Mouse (Mus musculus) mouse embryonic stem cell (cell line): ENCODE data around the gene Ryr1.
"Not testable (repeated sequence)": the region's sequence is repeated elsewhere in the genome, so short reads cannot be mapped to it uniquely, and the experiment has no call there.

ENCODE experiments used
- in situ Hi-C, 2 experiments: fragments of 300-500 bp; cut with MboI; formaldehyde crosslinking; loops; 1 replicate in 1 of 2; 3 replicates in 1 of 2; pipeline ENCODE4 v1.14.3; 2019 to 2020; ENCODE audit warnings: low sequenced_read_pairs in 2 of 2, low pct_unique_long_range_greater_than_20kb in 1 of 2, mixed read lengths in 1 of 2; ENCODE audit not compliant: unreplicated experiment in 1 of 2

The Ryr1 gene

DNA sequence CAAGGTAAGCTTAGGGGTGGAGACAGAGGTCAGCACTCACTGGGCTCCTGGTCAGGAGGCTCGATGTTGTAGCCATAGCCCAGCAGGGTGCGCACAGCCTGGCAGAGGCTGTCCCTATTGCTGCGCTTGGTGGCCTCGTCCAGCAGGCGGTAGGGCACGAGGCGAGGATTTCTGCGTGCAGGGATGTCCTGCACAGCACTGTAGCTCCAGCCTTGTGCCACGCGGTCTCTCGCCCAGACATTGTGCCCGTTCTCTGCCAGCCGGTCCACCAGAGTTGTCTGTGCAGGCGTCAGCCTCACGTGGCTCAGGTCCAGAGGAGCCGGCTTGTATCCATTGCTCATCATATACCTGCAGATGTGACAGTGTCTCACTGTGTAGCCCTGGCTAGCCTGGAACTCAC is 27.8 kb downstream of the Ryr1 start:
- in situ Hi-C loops = loop anchor here in 1 of 2 experiments (25.0 kb wide), 1 partner anchor 440 kb away; no protein-coding TSS in a partner anchor

DNA sequence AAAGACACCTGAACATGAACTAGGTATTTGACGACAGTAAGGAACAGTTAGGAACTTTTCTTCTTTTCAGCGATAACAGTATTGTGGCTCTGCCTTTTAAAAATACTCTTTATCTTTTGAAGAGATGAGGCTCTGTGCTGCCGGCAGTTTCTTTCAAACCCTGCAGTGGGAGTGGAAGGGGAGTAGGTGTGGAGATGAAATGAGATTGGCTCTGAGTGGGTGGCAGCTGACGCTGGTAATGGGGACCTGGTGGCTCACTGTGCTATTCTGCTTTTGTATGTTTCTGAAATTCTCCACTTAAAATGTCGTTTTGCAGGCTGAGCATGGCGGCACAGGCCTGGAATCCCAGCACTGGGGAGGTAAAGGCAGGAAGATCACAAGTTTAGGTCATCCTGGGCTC is 36.2 kb downstream of the Ryr1 start:
- in situ Hi-C loops = loop anchor here in 1 of 2 experiments (25.0 kb wide), 1 partner anchor 448 kb away; no protein-coding TSS in a partner anchor

GRCm38 (mm10) chr7:29086902-29087301 is 38.1 kb downstream of the Ryr1 start:
- in situ Hi-C loops = loop anchor here in 1 of 2 experiments (25.0 kb wide), 1 partner anchor 450 kb away; no protein-coding TSS in a partner anchor

GRCm38 (mm10) chr7:29085981-29086380 is 39.0 kb downstream of the Ryr1 start:
- in situ Hi-C loops = loop anchor here in 1 of 2 experiments (25.0 kb wide), 1 partner anchor 451 kb away; no protein-coding TSS in a partner anchor

- in situ Hi-C loops = loop anchor here in 1 of 2 experiments (25.0 kb wide), 1 partner anchor 453 kb away; no protein-coding TSS in a partner anchor
These were observed 40.6 kb downstream of the Ryr1 start for GRCm38 (mm10) chr7:29084411-29084810.

- in situ Hi-C loops = loop anchor here in 1 of 2 experiments (25.0 kb wide), 1 partner anchor 458 kb away; no protein-coding TSS in a partner anchor
These were observed 45.5 kb downstream of the Ryr1 start for GRCm38 (mm10) chr7:29079419-29079950.

GRCm38 (mm10) chr7:29076977-29077376 is 48.0 kb downstream of the Ryr1 start:
- in situ Hi-C loops = loop anchor here in 1 of 2 experiments (25.0 kb wide), 1 partner anchor 460 kb away; no protein-coding TSS in a partner anchor

- in situ Hi-C loops = loop anchor here in 1 of 2 experiments (25.0 kb wide), 1 partner anchor 462 kb away; no protein-coding TSS in a partner anchor
These were observed 49.8 kb downstream of the Ryr1 start for GRCm38 (mm10) chr7:29075208-29075607.

- in situ Hi-C loops = no loop called here
These were observed 52.3 kb downstream of the Ryr1 start for GRCm38 (mm10) chr7:29072689-29073088.

- in situ Hi-C loops = no loop called here
These were observed 53.6 kb downstream of the Ryr1 start for GRCm38 (mm10) chr7:29071169-29071891.

- in situ Hi-C loops = no loop called here
These were observed 54.4 kb downstream of the Ryr1 start for GRCm38 (mm10) chr7:29070364-29071168.

DNA sequence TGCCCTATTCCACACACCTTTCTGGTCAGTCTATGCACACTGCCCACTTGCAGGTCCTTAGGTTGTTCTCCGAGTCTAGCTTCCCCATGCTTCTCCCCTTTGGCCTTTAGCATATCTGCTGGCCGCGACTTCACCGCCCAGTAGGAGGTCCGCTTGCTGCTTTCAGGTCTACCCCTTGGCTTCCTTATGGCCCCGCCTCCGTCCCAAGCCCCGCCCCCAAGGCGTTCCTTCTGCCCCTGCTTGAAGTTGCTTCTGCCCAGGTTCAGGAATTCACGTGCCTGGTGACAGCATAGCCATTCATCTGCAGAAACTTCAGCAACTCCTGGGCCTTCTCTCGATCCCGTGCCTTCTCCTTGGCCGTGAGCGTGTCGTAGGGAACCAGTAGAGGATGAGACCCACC is 57.2 kb downstream of the Ryr1 start:
- in situ Hi-C loops = no loop called here

DNA sequence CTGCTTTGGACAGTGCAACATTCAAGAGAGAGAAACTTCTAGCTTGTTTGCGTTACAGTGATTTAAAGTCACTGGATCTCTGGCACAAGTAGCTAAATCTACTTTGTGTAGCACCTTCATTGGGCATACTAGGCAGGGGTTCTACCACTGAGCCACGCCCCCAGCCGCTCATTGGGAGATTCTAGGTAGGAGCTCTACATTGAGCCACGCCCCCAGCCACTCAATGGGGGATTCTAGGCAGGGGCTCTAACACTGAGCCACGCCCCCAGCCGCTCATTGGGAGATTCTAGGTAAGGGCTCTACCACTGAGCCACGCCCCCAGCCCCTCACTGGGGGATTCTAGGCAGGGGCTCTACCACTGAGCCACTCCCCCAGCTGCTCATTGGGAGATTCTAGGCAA is 61.5 kb downstream of the Ryr1 start:
- in situ Hi-C loops = not testable (repeated sequence)

GRCm38 (mm10) chr7:29061522-29062037 is 63.4 kb downstream of the Ryr1 start:
- in situ Hi-C loops = no loop called here

GRCm38 (mm10) chr7:29059445-29059844 is 65.5 kb downstream of the Ryr1 start:
- in situ Hi-C loops = loop anchor here in 1 of 2 experiments (10.0 kb wide), 1 partner anchor 235 kb away; no protein-coding TSS in a partner anchor

DNA sequence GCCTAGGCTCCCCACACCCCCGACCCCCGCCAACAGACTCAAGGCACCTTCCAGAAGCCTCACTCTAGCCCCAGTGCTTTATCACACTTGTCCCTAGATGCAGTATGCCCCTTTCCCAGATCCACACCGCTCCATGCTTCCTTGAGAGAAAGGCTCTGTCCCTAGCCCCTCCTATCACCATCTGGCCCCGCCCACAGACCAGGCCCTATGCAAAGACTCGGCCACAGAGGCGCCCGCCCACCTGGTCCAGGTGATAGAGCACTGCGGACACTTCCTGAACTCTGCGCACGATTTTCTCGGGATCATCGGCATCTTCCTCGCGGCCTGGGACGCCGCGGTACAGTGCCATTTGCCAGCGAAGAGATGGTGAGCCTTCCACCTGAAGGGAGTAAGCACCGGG is 72.2 kb downstream of the Ryr1 start:
- in situ Hi-C loops = loop anchor here in 1 of 2 experiments (10.0 kb wide), 1 partner anchor 242 kb away; no protein-coding TSS in a partner anchor

DNA sequence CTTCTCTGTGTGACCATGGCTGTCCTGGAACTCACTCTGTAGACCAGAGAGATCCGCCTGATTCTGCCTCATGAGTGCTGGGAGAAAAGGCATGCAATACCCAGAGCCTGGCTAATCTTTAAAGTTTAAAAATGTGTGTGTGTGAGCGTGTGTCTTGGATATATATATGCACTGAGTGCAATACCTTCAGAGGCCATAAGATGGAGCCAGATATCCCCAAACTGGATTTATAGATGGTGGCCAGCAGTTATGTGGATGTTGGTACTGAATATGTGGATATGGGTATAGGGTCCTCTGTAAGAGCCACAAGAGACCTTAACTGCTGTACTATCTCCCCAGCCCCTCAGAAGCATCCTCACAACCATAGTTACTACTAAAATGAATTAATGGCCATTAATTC is 74.2 kb downstream of the Ryr1 start:
- in situ Hi-C loops = loop anchor here in 1 of 2 experiments (10.0 kb wide), 1 partner anchor 244 kb away; no protein-coding TSS in a partner anchor

GRCm38 (mm10) chr7:29048615-29049014 is 76.4 kb downstream of the Ryr1 start:
- in situ Hi-C loops = no loop called here
